Mouse (Mus musculus) kidney, postnatal 36 days (tissue): ENCODE measurements around the gene Nrbp1.
"Not testable (repeated sequence)": the region's sequence is repeated elsewhere in the genome, so short reads cannot be mapped to it uniquely, and the experiment has no call there.

Source experiments
- DNase-seq, 2 experiments: peaks; one replicate each; pipeline ENCODE4 v3.0.0; 2021 to 2022; ENCODE audit warnings: mixed read lengths in 2 of 2

Gene Nrbp1

DNA sequence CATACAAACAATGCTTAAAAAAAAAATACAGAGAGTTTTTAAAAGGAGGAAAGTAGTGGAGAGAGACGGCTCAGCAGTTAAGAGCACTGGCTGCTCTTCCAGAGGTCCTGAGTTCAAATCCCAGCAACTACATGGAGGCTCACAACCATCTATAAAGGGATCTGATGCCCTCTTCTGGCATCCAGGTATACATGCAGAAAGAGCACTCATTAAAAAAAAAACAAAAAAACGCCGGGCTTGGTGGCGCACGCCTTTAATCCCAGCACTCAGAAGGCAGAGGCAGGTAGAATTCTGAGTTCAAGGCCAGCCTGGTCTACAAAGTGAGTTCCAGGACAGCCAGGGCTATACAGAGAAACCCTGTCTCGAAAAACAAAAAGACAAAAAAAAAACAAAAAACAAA, 24.1 kb upstream of the Nrbp1 start:
- DNase-seq, result not testable (repeated sequence)

DNA sequence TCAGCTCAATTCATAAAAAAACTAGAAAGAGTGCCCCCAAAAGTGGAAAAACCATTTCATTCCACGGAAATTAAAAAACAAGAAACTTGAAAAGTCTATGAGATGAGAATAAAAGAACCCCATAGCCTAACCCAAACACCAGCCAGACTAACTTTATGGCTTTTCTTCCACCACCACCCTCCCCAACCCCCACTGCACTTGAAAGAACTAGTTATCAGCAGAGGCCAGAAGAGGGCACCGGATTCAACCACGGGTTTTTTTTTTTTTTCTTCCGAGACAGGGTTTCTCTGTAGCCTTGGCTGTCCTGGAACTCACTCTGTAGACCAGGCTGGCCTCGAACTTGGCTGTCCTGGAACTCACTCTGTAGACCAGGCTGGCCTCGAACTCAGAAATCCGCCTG, 22.4 kb upstream of the Nrbp1 start:
- DNase-seq, result peak in 1 of 2 experiments; percentile 27

DNA sequence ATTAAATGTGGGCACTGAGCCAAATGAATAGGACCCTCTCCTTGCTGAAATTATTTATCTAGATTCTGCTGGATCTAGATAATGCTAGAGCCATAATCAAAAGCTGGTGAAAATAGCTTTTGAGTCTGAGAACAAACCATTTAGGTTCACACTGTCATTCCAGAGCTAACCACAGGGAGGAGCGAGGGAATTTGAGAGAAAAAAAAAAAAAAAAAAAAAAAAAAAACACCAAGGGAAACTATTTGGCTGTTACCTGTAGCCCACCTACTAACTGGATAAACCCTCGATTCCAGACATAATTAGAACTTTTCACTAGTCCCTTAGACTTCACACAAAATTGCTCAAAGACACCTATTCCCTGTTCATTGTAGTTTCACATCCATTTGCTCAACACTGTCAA, 21.6 kb upstream of the Nrbp1 start:
- peak in 1 of 2 experiments; percentile 53 for DNase-seq

DNA sequence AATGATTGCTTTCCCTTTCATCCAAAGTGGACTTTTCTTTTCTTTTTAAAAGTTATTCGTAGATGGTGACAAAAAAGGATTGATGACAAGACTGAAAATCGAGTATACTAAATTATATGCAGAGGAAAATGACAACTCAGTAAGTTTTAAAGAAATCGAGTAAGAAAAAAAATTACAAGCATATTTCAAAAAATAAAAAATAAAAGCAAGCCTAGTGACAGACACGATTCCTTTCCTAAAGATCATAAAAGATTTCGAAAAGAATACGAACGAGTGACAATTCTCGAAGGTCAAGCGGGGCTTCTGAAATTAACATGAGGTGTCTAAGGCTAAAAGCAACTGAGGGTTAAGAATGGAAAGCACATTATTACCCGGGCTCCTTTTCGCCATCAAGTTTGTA, 21.2 kb upstream of the Nrbp1 start:
- no peak for DNase-seq

DNA sequence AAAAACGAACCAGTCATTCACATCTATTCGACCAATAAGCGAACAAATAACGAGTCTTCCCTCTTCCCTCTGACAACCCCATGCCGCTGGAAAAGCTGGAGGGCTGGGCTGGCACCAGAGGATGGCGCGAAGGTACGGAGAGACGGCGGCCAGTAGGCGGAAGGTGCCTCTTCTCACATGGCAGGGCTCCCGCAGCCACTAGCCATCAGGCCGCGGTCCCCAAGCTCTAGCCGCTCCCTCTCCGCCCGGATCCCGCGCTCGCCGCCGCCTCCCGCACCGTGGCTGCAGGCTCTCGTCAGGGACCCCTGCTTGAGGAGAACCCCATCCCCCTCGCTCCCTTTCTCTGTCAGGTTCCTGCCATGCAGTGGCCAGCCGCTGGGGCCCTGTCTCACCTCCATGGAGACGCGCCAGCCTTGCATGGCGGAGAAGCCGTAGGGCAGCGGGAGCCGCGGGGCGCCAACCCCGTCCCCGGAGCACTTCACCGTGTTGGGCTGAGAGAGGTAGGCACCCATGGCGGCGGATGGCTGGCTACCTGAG, 20.7 kb upstream of the Nrbp1 start:
- DNase-seq, result peak; percentile 26 to 60

DNA sequence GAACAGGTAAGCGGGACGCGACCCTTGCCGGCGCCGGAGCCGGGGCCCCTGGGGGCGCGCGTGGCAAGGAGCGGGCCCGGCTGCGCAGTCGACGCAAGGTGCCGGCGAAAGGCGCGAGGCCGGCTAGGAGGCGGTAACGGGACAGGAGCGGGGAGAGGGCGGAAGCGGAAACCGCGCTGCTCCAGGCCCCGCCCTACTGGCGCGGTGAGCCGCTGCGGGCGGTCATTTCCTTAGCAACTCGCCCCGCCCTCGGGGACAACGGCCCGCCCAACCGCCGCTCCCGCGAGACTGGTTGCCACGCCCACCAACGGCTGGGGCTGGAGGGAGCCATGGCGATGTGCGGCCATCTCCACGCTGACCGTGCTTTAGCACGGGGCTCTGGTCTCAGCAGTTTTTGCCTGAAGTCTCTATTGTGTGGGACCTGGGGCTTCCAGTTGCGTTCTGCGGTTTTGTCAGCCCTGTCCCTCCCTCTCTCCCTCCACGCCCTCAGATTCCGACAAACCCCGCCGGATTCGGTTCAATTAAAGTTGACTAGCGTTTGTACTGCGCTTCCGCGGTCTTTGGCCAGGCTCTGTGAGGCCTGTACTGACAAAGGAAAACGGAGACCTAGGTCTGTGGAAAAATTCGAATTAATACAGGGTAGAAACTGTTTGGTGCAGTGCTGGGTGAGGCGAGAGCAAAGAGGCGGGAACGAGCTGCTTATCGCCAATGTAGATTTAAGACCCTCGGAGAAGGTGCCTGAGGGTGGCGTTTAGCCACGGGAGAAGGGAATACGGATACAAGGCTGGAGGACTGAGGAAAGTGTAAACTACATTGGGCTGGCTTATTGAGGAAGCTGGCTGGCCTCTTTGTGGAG, 20.0 kb upstream of the Nrbp1 start, which contains the start of gene Ppm1g:
Gene Ppm1g, minus strand, starts transcription at position 240 of the 856 bp plus-strand sequence.
- peak; percentile 96 to 99 for DNase-seq

DNA sequence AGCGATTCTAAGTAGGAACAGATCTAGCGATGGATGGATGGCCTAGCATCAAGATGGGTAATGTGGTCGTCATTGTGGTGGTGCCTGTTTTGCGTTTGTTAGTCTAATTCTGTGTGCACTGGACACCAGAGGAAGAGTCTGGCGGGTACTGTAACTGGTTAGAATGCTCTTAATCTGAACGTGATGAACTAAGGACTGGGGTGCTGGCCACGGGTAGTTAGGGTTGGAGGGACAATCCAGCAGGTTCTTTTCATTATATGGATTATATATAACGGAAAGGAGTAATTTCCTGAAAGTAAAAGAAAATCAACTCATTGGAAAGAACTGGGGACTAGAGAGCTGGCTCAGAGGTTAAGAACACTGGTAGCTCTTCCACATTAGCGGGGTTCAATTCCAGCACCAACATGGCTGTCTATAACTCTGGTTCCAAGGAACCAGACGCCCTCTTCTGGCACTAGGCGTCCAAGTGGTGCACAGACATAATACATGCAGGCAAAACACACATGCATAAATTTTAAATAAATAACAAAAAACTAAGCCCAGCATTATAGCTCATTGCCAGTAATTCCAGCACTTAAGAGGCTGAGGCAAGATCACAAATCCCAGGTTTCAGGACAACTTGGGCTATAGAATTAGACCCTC, 19.2 kb upstream of the Nrbp1 start:
- DNase-seq, result peak; percentile 40 to 62

DNA sequence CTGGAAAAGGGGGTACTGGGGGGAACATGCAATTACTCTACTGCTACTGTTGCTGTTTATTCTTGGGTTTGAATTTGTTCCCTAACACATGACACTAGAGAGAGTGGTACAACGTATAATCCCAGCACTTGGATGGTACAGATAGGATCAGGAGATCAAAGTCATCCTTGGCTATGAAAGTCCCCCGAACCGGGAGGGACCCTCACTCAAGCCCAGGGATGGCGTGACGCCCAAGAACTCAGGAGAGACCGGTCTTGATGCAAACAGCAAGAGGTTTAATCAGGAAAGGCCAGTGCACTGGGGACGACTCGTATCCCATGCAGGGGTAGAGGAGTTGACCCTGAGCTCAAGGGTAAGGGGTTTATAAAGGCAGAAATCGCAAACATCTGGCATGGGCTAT, 18.0 kb upstream of the Nrbp1 start:
- no peak for DNase-seq

DNA sequence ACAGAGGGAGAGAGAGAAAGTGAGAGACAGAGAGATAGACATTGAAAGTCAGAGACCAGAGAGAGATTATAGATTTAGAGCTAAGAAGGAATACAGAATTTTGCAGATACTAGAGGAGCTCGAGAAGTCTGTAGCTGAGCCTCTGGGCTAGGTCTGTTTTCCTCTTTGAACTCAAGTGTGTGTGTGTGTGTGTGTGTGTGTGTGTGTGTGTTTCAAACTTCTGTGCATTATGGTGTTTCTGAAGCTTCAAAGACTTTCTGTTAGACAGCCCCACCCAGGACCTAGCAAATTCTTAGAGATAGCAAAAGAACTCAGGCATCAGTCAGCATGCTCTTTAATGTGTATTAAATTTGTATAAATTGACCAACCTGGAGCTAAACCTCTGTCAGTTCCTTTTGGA, 14.0 kb upstream of the Nrbp1 start:
- DNase-seq, result no peak

DNA sequence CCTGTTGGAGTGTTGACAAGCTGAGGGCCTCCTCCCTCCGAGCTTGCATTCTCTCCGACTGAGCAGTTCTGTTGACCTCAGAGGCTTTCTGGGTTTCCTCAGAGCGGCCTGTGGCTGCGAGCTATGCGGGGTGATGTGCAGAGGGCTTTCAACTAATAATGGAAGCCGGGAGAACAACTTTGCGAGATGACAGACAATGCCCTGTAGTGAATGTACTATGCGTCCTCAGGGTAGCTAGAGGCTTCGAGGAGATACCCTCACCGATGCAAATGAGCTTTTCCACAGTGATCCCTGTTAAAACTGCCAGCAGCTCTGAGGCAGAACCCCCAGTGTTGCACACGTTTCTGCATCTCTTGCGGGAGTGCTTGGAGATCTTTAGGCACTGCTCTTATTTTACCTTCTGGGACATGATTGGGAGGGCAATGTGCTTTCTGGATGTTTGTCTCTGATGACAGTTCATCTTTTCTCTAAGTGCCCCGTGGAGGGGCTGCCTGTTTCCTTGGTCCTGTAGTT, 914 bp downstream of the Nrbp1 start:
- DNase-seq, result no peak

DNA sequence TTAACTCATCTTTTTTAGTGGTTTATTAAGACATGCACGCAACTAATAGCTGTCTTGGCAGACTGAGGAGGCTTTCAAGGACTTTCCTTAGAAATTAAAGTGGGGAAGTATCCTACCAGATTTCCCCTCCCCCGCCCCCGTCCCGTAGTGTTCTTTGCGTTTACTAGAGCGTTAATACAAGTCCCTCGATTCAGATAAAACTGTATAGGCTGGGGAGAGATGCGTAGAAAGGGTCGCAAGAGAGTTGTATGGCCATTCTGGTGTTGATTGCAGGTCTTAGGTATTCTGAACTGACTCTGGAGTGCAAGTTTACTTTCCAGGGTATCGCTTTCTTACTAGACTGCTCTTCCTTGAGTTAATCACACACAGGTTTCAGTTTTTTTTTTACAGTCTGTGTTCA, 1.5 kb downstream of the Nrbp1 start:
- no peak for DNase-seq

DNA sequence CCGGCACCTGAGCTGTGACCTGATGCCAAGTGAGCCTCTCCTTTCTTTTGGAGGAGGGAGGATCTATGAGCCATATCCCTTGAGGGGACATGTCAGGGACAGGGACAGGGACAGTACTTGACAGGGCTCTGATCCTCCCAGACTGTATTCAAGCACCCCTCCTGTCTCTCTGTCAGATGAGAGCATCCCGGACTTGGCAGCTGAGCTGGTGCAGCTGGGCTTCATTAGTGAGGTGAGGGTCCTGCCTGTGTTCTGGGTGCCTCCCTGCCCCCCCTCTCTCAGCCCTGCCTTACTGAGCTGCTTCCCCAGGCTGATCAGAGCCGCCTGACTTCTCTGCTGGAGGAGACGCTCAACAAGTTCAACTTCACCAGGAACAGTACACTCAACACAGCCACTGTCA, 10.1 kb downstream of the Nrbp1 start:
- no peak for DNase-seq

DNA sequence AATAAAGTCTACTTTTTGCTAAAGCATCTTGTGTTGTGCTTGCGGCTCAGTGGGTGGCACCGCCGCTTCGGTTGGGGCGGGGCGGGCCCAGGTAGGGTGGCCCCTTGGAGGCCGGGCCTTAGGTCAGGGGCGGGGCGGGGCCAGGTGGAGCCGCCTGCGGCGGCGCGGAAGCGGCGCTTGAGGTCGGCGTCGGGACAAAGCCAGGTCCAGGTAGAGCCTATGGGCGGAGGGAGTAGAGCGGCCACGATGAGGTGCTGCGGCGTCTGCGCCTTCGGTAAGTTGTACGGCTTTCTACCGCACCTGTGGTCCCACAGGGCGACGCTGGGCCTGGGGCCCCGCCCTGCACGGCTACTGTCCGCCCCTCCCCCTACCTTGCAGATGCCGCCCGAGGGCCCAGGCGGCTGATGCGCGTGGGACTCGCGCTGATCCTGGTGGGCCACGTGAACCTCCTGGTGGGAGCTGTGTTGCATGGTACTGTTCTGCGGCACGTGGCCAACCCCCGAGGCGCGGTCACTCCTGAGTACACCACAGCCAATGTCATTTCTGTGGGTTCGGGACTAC, 11.0 kb downstream of the Nrbp1 start, which contains the start of gene Krtcap3:
Gene Krtcap3, plus strand, starts transcription at position 151 of the 561 bp plus-strand sequence.
- peak; percentile 76 to 88 for DNase-seq

DNA sequence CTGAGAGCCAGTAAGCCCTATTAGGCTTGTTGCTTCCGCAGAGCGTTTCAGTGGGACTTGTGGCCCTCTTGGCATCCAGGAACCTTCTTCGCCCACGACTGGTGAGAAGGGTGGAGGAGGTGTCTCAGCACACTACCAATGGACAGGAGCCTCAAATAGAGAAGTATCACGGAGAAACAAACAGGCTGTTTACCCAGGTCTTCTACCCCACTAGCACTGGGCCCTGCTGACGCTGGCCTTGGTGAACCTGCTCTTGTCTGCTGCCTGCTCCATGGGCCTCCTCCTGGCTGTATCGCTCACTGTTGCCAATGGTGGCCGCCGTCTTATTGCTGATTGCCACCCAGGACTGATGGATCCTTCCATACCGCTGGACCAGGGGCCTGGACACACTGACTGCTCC, 11.5 kb downstream of the Nrbp1 start:
- DNase-seq, result no peak

DNA sequence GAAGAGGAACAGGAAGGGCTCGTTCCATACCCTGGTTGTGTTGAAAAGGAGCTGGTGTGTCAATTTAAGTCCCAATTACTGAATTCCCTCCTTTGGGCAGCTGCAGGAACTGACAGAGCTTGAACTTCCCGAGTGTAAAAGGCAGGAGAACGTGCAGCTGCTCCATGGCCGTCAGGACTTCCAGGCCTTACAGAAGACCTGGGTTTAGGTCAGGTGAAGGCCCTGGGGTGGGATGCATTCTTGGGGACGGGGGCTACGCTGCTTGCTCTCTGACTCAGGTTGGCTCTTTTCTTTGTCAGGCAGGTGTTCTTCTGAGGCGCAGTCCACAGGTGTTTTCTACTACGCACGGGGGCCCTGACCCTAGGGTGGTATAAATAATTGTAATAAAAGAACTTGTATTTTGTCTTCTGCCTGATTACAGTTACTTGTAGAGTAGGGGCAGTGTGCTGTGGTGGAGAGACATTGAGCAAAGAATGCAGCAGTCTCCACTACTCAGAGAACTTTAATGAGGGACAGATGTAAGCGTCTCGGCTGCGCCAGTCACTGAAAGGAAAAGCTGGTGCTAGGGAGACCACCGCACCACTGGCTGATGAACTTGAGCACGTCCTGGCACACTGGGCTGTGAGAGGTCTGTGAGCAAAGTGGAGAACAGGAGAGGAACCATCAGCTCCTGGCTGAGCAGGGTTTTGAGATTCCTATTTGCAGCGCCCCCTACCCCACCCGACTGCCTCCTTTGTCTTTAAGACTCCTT, 12.3 kb downstream of the Nrbp1 start:
- peak in 1 of 2 experiments; percentile 15 for DNase-seq

DNA sequence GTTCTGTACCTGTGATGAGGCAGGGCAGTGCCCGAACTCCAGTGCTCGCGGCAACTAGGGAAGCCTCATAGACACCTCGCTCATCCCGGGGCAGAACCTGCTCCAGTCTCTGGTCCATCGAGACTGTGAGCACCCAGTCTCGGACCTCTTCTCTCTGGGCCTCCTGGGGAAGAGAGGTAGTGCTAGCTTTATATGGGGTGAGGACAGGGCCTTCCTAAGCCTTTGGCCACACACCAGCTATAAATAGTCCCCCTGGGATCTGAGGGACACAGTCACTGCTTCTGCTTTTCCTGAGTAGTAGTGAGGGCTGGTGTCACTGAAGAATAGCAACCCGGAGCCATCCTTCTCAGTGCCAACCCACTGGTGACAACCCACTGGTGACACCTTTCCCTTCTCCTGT, 13.1 kb downstream of the Nrbp1 start:
- DNase-seq, result no peak

DNA sequence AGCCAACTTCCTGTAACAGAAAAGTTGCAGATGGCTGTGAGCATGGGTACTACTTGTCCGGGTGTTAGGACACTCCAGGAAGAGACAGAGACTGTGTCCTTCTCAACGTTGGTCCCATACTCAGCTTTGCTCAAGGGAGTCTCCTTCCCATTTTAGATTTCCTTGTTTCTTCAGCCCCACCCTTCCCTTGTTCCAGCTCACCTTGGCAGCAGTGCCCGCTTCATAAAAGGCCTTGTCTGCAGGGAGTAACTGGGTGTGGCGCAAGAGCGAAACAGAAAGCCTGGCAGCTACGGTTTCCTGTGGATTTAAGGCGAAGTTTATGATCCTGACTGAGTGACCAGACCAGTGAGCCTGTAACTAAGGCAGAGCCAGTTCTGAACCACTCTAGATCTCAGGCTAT, 13.8 kb downstream of the Nrbp1 start:
- DNase-seq, result peak; percentile 53 to 70

DNA sequence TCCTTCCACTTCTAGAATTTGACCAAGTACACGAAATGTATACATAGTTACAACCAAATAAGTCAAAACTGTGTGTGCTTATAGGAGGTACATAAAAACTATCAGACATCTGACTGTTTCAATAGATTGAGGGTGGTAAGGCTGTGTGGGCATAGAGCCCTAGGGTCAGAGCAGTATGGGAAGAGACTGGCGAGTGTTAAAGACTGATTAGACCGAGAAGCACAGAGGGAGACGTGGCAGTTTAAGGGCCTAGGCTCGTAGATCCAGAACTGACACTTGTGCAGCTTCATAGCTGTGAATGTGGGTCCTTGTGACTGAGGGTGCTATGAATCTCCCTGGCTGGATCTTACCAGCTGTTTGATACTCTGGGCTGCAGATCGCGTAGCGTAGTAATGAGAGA, 14.2 kb downstream of the Nrbp1 start:
- no peak for DNase-seq

DNA sequence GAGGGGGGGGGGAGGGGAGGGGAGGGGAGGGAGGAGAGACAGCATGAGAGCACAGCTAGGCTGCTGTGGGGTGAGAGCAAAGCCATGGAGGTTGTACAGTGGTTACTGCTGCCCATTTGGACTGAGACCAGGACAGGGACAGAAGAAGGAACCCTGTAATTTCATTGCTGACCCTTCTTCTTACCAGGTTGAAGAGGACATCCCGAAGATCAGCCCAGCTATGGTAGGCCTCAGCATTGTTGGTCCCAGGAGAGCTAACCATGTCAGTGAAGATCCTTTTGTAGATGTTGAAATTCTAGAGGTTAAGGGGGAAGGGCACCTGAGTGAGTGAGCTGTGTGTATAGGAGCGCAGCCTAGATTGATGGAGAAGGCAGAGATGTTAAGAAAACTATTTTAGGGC, 14.7 kb downstream of the Nrbp1 start:
- DNase-seq, result no peak

DNA sequence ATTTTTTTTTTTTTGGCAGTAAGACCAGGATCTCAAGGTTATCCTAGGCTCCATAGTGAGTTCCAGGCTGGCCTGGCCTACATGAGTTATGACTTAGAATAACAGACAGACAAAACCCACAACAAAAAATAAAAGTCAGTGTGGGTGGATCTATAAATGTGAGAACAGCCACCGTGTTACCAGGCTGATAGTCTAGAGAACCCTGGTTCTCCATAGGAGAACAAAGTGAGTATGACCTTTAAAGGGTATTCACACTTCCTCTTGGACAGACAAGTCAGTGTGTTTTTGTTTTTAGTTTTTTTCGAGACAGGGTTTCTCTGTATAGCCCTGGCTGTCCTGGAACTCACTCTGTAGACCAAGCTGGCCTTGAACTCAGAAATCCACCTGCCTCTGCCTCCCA, 15.3 kb downstream of the Nrbp1 start:
- DNase-seq, result no peak

DNA sequence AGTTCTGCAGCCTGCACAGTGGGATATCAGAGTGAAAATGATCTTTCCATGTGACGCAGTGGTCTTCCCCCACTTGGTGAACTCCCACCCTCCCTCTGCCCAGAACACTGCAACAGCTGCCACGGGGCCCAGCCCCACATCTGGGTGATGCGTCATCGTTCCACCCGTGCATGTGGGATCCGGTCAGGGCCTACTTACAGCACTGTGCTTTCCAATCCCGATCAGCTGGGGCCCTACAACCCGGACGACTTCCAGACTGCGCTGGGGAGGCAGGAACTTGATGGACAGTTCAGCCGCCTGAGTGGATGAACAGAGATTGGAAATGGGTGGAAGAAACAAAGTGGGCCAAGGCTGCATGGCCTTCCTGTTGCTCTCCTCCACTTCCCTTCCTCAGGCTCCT, 17.0 kb downstream of the Nrbp1 start:
- no peak for DNase-seq

DNA sequence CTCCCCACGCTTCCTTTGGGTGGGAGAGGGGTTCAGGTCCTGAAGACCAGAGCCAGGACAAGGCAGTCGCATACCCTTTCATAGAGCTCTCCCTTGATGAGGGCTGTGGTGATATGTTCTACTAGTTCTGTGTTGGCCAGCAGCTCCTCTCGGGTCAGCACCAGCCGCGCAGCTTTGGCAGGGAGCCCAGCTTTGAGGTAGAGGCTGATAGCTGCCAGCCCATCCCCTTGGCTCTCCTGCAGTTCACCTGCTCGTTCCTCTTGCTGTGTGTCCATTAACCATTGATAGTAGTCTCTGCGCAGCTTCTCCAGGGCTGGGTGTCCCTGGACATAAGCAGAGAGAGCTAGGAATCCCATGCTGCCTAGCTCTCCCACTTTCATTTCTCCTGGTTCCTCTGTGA, 25.4 kb downstream of the Nrbp1 start:
- DNase-seq, result peak in 1 of 2 experiments; percentile 16

DNA sequence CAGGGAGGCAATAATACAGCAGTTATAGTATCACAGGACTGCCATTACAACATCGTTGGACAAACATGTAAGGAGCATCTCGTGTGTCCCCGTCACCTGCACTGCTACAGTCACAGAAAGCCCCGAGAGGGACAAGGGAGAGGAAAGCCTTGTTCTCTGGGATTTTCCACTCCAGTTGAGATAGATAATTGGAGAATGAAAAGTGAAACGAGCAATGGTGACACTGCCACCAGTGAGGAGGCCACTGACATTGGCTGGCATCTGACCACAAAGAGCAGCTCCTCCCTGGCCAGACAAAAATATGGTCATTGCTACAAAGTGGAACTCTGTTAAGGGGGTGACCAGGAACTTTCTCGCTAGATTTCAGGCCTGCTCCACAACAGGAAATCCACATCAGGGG, 27.0 kb downstream of the Nrbp1 start:
- DNase-seq, result peak; percentile 13 to 20
